Mouse (Mus musculus) right cerebral cortex, postnatal 4 days (tissue): ENCODE results near the gene Cckar.

Source experiments
- DNase-seq: peaks from one replicate; pipeline ENCODE4 v3.0.0-alpha.2; 2022

The Cckar gene

GRCm38 (mm10) chr5:53671507-53671906 is 36.0 kb downstream of the Cckar start:
- no peak for DNase-seq

GRCm38 (mm10) chr5:53670321-53670938 is 37.1 kb downstream of the Cckar start:
- DNase-seq, result no peak

GRCm38 (mm10) chr5:53668021-53668420 is 39.5 kb downstream of the Cckar start:
- no peak for DNase-seq

- no peak for DNase-seq
These were observed 43.8 kb downstream of the Cckar start for GRCm38 (mm10) chr5:53663665-53664064.

- no peak for DNase-seq
These were observed 45.1 kb downstream of the Cckar start for GRCm38 (mm10) chr5:53662413-53662812.

- no peak for DNase-seq
These were observed 46.0 kb downstream of the Cckar start for GRCm38 (mm10) chr5:53661508-53661907.

GRCm38 (mm10) chr5:53657925-53658324 is 49.6 kb downstream of the Cckar start:
- peak; percentile 35 for DNase-seq

- no peak for DNase-seq
These were observed 50.9 kb downstream of the Cckar start for GRCm38 (mm10) chr5:53656596-53656995.
